Mouse (Mus musculus) midbrain, embryonic 10.5 days (tissue): ENCODE results near the gene Plxnb2. TPM values are rescaled to one million over a fixed set of nuclear protein-coding genes. Genes with fewer than 3 reads are reported as not detected.

ENCODE experiments used
- DNase-seq: peaks from one replicate; pipeline ENCODE4 v3.0.0-alpha.2; 2017; ENCODE audit warnings: low spot score
- H3K27ac ChIP-seq: fragments of 300-500 bp; sonication (generic); replicated peaks from 2 replicates; pipeline ENCODE4 v1.5.1; 2016; ENCODE audit warnings: mild to moderate bottlenecking
- H3K27me3 ChIP-seq: fragments of 300-500 bp; sonication (generic); 2 replicates; pipeline ENCODE4 v1.6.1; 2016; ENCODE audit warnings: low read depth, mild to moderate bottlenecking; ENCODE audit not compliant: poor library complexity, severe bottlenecking
- H3K36me3 ChIP-seq: fragments of 300-500 bp; sonication (generic); 2 replicates; pipeline ENCODE4 v1.6.1; 2016; ENCODE audit warnings: mild to moderate bottlenecking, moderate library complexity
- H3K4me1 ChIP-seq: fragments of 300-500 bp; sonication (generic); 2 replicates; pipeline ENCODE4 v1.6.1; 2016
- H3K4me3 ChIP-seq: fragments of 300-500 bp; sonication (generic); 2 replicates; pipeline ENCODE4 v1.5.1; 2016; ENCODE audit warnings: mild to moderate bottlenecking, moderate library complexity
- H3K9me3 ChIP-seq: fragments of 300-500 bp; sonication (generic); replicated peaks from 2 replicates; pipeline ENCODE4 v1.6.1; 2016; ENCODE audit warnings: mild to moderate bottlenecking
- WGBS: fragments of 180-500 bp; shearing (Covaris S2); methylation state at CpG from one replicate; pipeline ENCODE4 v1.1.7; 2016; 5-methylcytosine and 5-hydroxymethylcytosine counted together
- polyA plus RNA-seq: library from polyadenylated mRNA; unstranded; fragments of >200 nt; fragmentation: Nextera tagmentation; extraction: Ambion mirVana; gene quantifications from 2 replicates; pipeline ENCODE4 v1.2.1, GENCODE M21; 2016

The Plxnb2 gene
- polyA plus RNA-seq, 1 experiment from 2014 or later = 130 TPM

- no peak for DNase-seq
- Histone ChIP-seq H3K9me3 (no peaks in the 10 kb centered on the region), H3K27ac (no peak overlapping the region), H3K27me3 (no peaks in the 10 kb centered on the region), H3K4me1 (peaks cover 19% of the 10 kb centered on the region), H3K4me3 (no peak overlapping the region), H3K36me3 (peaks cover 53% of the 10 kb centered on the region)
Measured at GRCm38 (mm10) chr15:89130245-89130644, 50.3 kb downstream of the Plxnb2 start.

DNA sequence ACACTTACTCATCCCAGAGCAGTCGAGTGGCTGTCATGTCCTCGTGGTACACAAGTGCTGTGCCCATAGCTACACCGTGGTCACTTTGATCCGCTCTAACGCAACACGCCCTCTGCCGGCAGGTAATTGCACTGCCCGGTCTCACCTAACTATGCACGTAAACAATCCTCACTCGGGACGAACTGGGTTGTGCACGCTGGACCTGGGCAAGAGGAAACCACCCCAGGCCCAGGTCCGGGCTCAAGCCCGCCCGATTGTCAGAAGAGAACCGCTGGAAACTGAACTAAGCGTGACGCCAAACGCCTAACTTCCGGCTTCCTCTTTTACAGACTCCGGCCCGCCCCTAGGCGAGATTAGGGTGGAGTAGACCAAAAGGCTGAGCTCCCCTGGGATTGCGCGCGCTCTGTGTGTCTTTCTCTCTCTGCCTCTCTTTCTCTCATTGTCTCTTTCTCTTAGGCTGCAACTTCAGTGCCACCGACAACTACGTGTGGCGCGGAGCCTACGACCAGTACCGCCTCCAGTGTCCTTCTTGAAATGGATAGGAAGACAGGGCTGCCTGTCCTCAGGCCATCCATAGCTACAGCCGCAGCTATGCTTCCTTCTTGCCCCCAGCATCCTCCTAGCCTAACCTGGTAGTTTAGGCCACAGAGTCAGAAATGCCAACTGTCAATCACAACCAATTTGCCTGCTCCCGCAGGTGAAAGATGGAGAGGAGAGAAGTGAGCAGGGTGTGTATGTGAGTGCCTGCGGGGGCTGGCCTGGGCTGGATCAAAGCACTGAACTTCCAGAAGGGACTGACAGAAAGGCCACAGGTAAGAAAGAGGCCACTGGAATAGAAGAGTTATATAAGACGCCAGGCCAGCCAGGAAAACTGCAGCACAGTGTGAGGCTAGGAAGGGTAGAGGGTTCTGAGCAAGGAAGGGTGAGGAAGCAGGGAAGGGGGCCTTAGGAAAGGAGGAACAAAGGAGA lies 51.9 kb downstream of the Plxnb2 start, which contains the start of gene Hdac10:
TSS of gene Hdac10 (minus strand) at position 319 of the 969 bp plus-strand sequence.
- WGBS = 2% methylated on average over 36 of the region's 36 CpGs

DNA sequence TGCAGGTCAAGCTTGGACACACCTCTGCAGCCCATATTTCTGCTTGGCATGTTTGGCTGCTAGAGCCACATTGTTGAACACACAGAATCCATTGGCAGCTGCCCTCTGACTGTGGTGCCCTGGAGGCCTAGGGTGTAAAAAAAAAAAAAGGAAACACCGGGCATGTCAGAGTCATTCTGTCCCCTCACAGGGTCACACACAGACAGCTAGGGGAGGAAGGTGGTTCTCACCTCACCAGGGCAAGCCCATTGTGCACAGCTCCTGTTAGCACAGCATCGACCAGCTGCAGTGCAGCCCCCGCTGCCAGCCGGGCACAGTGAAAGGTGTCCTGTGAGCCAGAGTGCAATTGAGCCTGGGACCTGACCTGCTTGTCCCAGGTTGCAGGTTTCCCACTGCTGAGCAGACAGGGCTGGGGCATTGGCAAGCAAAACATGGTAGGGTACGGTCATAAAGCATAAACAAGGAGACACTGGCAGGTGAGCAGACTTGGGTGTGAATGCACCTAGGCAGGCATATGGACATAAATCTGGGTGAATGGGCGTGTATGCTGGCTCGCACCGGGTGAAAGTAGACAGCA lies 53.1 kb downstream of the Plxnb2 start:
- no peaks in the 10 kb centered on the region for H3K9me3 ChIP-seq
- H3K36me3 ChIP-seq = peaks cover 46% of the 10 kb centered on the region
- peaks cover 34% of the 10 kb centered on the region for H3K4me1 ChIP-seq
- DNase-seq = no peak
- WGBS = 92% methylated on average over 8 of the region's 8 CpGs
- no peaks in the 10 kb centered on the region for H3K27me3 ChIP-seq
- H3K27ac ChIP-seq = no peak overlapping the region; the same call in 1 of the 2 replicates
- peak overlapping the region; percentile 59 for H3K4me3 ChIP-seq

More for the DNA sequence above, 51.9 kb downstream of the Plxnb2 start, which contains the start of gene Hdac10:
- Histone ChIP-seq H3K4me1 (peaks cover 25% of the 10 kb centered on the region), H3K9me3 (no peaks in the 10 kb centered on the region), H3K36me3 (peaks cover 56% of the 10 kb centered on the region), H3K27me3 (no peaks in the 10 kb centered on the region), H3K27ac (peak within 1 kb of the TSS; percentile 84), H3K4me3 (peak within 1 kb of the TSS; percentile 59)
- peak; percentile 86 for DNase-seq

- WGBS = 88% methylated on average over 8 of the region's 8 CpGs
- no peak for DNase-seq
Measured at GRCm38 (mm10) chr15:89126622-89127021, 54.0 kb downstream of the Plxnb2 start.

GRCm38 (mm10) chr15:89125351-89125750 lies 55.2 kb downstream of the Plxnb2 start:
- DNase-seq = no peak
- peaks cover 31% of the 10 kb centered on the region for H3K36me3 ChIP-seq
- H3K27ac ChIP-seq = no peak overlapping the region
- peaks cover 55% of the 10 kb centered on the region for H3K4me1 ChIP-seq
- H3K9me3 ChIP-seq = no peaks in the 10 kb centered on the region
- WGBS = 92% methylated on average over 9 of the region's 9 CpGs
- no peaks in the 10 kb centered on the region for H3K27me3 ChIP-seq
- no peak overlapping the region for H3K4me3 ChIP-seq

More at GRCm38 (mm10) chr15:89126622-89127021, 54.0 kb downstream of the Plxnb2 start:
- Histone ChIP-seq H3K4me3 (no peak overlapping the region), H3K4me1 (peaks cover 42% of the 10 kb centered on the region), H3K36me3 (peaks cover 38% of the 10 kb centered on the region), H3K27ac (no peak overlapping the region), H3K9me3 (no peaks in the 10 kb centered on the region), H3K27me3 (no peaks in the 10 kb centered on the region)

DNA sequence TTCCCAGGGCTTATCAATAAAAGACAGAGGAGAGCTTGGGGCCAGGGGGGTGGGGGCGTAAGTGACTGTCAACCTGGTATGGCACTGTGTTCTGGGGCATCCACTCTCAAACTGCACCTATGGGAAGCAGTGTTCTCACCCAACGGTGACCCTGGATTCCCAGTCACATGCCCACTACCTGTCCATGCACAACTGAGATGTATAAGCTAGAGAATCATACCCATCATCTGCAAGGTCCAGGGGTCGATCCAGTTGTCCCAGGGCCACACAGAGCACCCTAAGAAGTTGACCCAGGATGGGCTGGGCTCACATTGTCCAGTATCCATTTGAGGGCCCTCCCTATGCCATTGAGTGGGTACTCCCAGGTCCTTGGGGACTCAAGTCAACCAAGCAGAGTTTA lies 56.3 kb downstream of the Plxnb2 start:
- H3K4me1 ChIP-seq = peaks cover 65% of the 10 kb centered on the region
- no peak overlapping the region; the same call in 1 of the 2 replicates for H3K4me3 ChIP-seq
- 95% methylated on average over 3 of the region's 3 CpGs for WGBS

GRCm38 (mm10) chr15:89123595-89123994 lies 57.0 kb downstream of the Plxnb2 start:
- no peaks in the 10 kb centered on the region for H3K27me3 ChIP-seq
- DNase-seq = peak; percentile 35
- H3K4me1 ChIP-seq = peaks cover 59% of the 10 kb centered on the region
- 38% methylated on average over 11 of the region's 11 CpGs for WGBS
- peaks cover 40% of the 10 kb centered on the region for H3K36me3 ChIP-seq
- no peaks in the 10 kb centered on the region for H3K9me3 ChIP-seq
- peak overlapping the region; percentile 94 for H3K4me3 ChIP-seq
- H3K27ac ChIP-seq = peak overlapping the region; percentile 87

More for the DNA sequence above, 56.3 kb downstream of the Plxnb2 start:
- Histone ChIP-seq H3K27ac (no peak overlapping the region), H3K9me3 (no peaks in the 10 kb centered on the region), H3K27me3 (no peaks in the 10 kb centered on the region), H3K36me3 (peaks cover 33% of the 10 kb centered on the region)
- DNase-seq = no peak

DNA sequence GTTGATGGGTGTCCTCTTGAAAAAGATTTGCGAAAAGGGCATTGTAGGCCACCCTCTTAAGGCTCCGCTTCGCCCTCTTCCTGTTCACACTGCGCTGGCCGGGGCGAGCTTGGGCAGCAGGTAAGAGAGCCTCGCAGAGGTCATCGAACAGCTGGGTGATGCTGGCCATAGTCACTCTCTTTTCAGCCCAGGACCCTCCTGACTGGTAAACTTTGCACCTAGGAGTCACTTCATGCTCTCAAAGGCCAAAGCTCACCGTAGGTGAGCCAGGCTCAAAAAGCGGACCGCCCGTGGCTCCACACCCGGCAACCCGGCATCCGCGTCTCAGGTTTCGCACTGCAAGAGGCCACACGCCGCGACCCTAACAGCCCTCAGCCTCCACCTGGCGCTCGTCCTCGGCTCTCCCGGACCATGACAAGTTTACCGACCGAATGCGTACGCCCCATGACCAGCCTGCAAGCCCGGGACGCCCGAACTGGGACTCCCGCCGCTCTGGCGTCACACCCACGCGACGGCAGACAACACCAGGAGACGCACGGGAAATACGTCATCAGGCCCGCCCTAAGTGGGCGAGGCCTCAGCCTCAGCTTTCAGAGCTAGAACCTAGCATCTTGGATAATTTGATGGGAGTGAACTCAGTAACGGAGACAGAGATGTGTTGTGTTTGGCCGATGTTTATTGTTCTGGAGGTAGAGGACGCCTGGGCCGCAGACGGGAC lies 57.8 kb downstream of the Plxnb2 start, which contains the start of gene Tubgcp6:
TSS of gene Tubgcp6 (minus strand) at position 464 of the 718 bp plus-strand sequence.
- Histone ChIP-seq H3K4me3 (peak within 1 kb of the TSS; percentile 94), H3K27me3 (no peaks in the 10 kb centered on the region), H3K4me1 (peaks cover 54% of the 10 kb centered on the region), H3K9me3 (no peaks in the 10 kb centered on the region), H3K36me3 (peaks cover 48% of the 10 kb centered on the region), H3K27ac (peak within 1 kb of the TSS; percentile 87)
- peak; percentile 93 for DNase-seq
- under 1% methylated on average over 47 of the region's 47 CpGs for WGBS

DNA sequence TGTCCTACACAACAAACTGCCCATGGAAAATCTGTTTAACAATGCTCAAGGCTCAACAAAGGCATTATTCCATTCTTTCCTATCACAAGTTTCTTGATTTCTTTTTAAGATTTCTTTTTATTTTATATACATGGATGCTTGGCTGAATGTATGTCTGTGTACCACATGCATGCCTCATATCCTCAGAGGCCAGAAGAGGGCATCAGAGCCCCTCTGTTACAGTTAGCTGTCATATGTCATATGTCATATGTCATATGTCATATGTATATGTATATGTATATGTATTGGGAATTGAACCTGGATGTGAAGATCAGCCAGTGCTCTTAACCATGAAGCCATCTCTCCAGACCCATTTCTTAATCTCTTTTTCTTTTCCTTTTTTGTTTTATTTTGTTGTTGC lies 62.6 kb downstream of the Plxnb2 start:
- DNase-seq = no peak
- Histone ChIP-seq H3K4me3 (no peak overlapping the region), H3K36me3 (peaks cover 79% of the 10 kb centered on the region), H3K4me1 (peaks cover 33% of the 10 kb centered on the region), H3K9me3 (no peaks in the 10 kb centered on the region), H3K27ac (no peak overlapping the region), H3K27me3 (no peaks in the 10 kb centered on the region)

DNA sequence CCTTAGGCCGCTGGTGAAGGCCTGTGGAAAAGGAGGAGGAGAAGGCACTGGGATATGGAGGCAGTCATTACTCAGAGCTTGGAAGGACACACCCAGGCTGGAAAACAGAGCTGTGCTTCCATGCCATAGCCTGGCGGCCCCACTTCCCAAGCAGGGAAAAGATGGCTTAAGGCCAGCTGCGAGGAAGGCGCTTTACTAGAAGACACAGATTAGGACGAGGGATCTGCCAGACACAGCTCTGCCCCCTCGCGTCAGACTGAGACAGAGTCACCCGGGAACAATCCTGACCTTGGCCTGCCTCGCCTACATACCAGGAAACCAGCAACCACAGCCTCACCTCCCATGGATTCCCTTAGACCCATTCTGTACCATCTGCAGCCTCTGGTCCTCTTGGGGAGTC lies 70.4 kb downstream of the Plxnb2 start:
- DNase-seq = no peak
- H3K9me3 ChIP-seq = no peaks in the 10 kb centered on the region
- H3K27ac ChIP-seq = no peak overlapping the region
- no peaks in the 10 kb centered on the region for H3K27me3 ChIP-seq
- H3K36me3 ChIP-seq = peaks cover 99% of the 10 kb centered on the region
- no peaks in the 10 kb centered on the region for H3K4me1 ChIP-seq
- no peak overlapping the region for H3K4me3 ChIP-seq
- 89% methylated on average over 9 of the region's 9 CpGs for WGBS

DNA sequence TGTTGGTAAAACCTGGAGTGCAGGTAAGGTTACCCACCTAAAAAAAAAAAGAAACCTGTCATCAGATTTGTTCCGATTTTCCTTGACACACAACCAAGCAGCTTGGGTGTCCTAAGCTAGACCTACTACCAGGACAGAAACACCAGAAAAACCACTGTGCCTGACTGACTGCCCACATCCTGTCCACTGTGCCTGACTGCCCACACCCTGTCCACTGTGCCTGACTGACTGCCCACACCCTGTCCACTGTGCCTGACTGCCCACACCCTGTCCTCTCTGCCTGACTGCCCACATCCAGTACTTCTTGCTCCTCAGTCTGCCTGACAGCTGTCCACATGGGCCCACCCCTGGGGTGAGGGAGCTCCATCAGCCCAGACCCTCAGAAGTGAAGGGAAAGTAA lies 73.6 kb downstream of the Plxnb2 start:
- H3K9me3 ChIP-seq = no peaks in the 10 kb centered on the region
- peaks cover 100% of the 10 kb centered on the region for H3K36me3 ChIP-seq
- no peaks in the 10 kb centered on the region for H3K27me3 ChIP-seq
- H3K4me1 ChIP-seq = peaks cover 9% of the 10 kb centered on the region
- no peak overlapping the region for H3K27ac ChIP-seq
- H3K4me3 ChIP-seq = no peak overlapping the region
- DNase-seq = no peak
- WGBS = 93% methylated on average over 1 of the region's 1 CpGs

DNA sequence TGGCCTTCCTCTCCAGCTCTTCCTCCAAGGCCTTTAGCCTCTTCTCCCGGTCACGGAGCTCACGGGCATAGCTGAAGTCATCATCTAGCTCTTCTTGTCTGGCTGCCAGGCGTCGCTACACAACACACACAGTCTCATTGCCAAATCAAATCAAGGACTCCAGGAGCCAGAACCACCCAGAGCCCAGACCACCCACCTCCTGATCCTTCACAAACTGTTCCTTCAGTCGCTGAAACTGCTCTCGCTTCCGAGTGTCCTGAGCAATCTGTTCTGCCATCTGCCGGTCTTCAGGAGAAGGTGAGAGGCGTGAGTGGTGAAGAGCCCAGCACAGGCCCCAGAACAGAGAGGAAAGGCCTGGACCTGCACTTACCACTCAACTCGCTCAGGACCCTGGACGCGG lies 74.5 kb downstream of the Plxnb2 start:
- H3K36me3 ChIP-seq = peaks cover 100% of the 10 kb centered on the region
- H3K4me1 ChIP-seq = peaks cover 11% of the 10 kb centered on the region
- H3K4me3 ChIP-seq = no peak overlapping the region
- H3K27ac ChIP-seq = no peak overlapping the region
- no peaks in the 10 kb centered on the region for H3K9me3 ChIP-seq
- no peak for DNase-seq
- no peaks in the 10 kb centered on the region for H3K27me3 ChIP-seq
- 91% methylated on average over 13 of the region's 13 CpGs for WGBS
